ENCODE assay signal across 12 mouse cellular contexts in genomic region chr12:102271447-102271846, GRCm38 (mm10). TPM values are rescaled to one million over a fixed set of nuclear protein-coding genes. Genes with fewer than 3 reads are reported as not detected.
DNase-seq lines count a peak whose midpoint lies in the region; ATAC-seq lines count a peak whose summit lies in the region.
"Had no signal": no experiment of that assay in that cellular context is flagged by ENCODE, and none has a peak within 500 bp of the region (broad histone marks: within the 10 kb centered on the region; RNA-seq: fewer than 3 reads in every experiment).

No protein-coding gene starts in this region.

- no peak overlapping the region for H3K9ac ChIP-seq in kidney, embryonic 14.5 days (ENCODE audit: low read depth, low read length)
- H3K9ac ChIP-seq: hindbrain, embryonic 15.5 days; lung, embryonic 14.5 days; midbrain, embryonic 15.5 days had no signal

- H3K27ac ChIP-seq in kidney, embryonic 14.5 days (ENCODE audit: low read depth, low read length) = no peak overlapping the region
- H3K27ac ChIP-seq: hindbrain, embryonic 15.5 days; midbrain, embryonic 15.5 days had no signal

- no peaks in the 10 kb centered on the region for H3K36me3 ChIP-seq in kidney, embryonic 14.5 days (ENCODE audit: control insufficient read depth, insufficient read depth, low read length)
- H3K36me3 ChIP-seq: hindbrain, embryonic 15.5 days; midbrain, embryonic 15.5 days had no signal

- no peaks in the 10 kb centered on the region for H3K9me3 ChIP-seq in kidney, embryonic 14.5 days (ENCODE audit: control insufficient read depth, low read length)
- H3K9me3 ChIP-seq: hindbrain, embryonic 15.5 days; midbrain, embryonic 15.5 days had no signal

- no peak overlapping the region for H3K4me2 ChIP-seq in kidney, embryonic 14.5 days (replicated peaks; ENCODE audit: low read depth, low read length)
- H3K4me2 ChIP-seq: hindbrain, embryonic 15.5 days; lung, embryonic 14.5 days; midbrain, embryonic 15.5 days had no signal

- 41% methylated on average over 4 of the region's 4 CpGs for WGBS in kidney, embryonic 14.5 days

- peak; percentile 83 for ATAC-seq in kidney, embryonic 14.5 days (ENCODE audit: low FRiP score, low TSS enrichment)
- ATAC-seq: forebrain, embryonic 16.5 days; midbrain, embryonic 15.5 days had no signal

- no peaks in the 10 kb centered on the region for H3K27me3 ChIP-seq in kidney, embryonic 14.5 days (ENCODE audit: control insufficient read depth, insufficient read depth, low read length)
- H3K27me3 ChIP-seq: hindbrain, embryonic 15.5 days; midbrain, embryonic 15.5 days had no signal

- intact Hi-C loops in left cerebral cortex, postnatal 10 days (cut with DNase I) = no loop called here

- peak; percentile 59 to 67 for DNase-seq in lung, adult 18-20 months
- DNase-seq in lung, postnatal 10 days = no peak
- DNase-seq in adrenal gland, adult 2 months = peak; percentile 77
- DNase-seq in adrenal gland, postnatal 25 days = peak; percentile 44
- no peak for DNase-seq in thymus, postnatal 14 days
- DNase-seq in left cerebral cortex, postnatal 10 days (ENCODE audit: extremely low spot score in 1 of 2, low spot score in 2 of 2) = no peak
- DNase-seq: cerebellum, postnatal 36 days; lung, embryonic 14.5 days had no signal

- peaks cover 9% of the 10 kb centered on the region for H3K4me1 ChIP-seq in kidney, embryonic 14.5 days (ENCODE audit: control insufficient read depth, insufficient read depth, low read length)
- H3K4me1 ChIP-seq: hindbrain, embryonic 15.5 days; midbrain, embryonic 15.5 days had no signal

- no peak overlapping the region for H3K4me3 ChIP-seq in kidney, embryonic 14.5 days (ENCODE audit: low read length)
- H3K4me3 ChIP-seq: hindbrain, embryonic 15.5 days; midbrain, embryonic 15.5 days had no signal

RNA-seq across cellular contexts. Expression of gene Rin3, which starts 11.4 kb away (rescaled TPM):
- total RNA-seq in adrenal gland, adult 2 months (2021) = 10 to 100 TPM; 12.3 to 15.1 TPM
- polyA plus RNA-seq in adrenal gland, adult 2 months (2012; rRNA removed) = 7.4 and 8.9 TPM in 2 replicates
- total RNA-seq in adrenal gland, postnatal 25 days (2021) = 12.4 and 13.3 TPM in 2 replicates
- 6.7 and 9.2 TPM in 2 replicates for polyA plus RNA-seq in kidney, embryonic 14.5 days (2014; fragmentation: Nextera tagmentation; extraction: Ambion mirVana)
- 1 to 10 TPM; 3.7 to 3.8 TPM for total RNA-seq in left cerebral cortex, postnatal 10 days (2021)

Comparison
In these comparisons a context has a peak if more than half of its experiments do, and no peak if none do; other contexts are left out.
1. DNase-seq: peak in lung, adult 18-20 months (2 of 2), adrenal gland, adult 2 months (single experiment) and adrenal gland, postnatal 25 days (single experiment); none in lung, postnatal 10 days (single experiment), thymus, postnatal 14 days (single experiment) and left cerebral cortex, postnatal 10 days (0 of 2).